Mouse (Mus musculus) olfactory bulb, adult 2 months (tissue): Measurements from ENCODE around the gene Cxcl9.

Experiments
- CTCF ChIP-seq: fragments of 200-500 bp; IDR thresholded peaks from 2 replicates; pipeline ENCODE4 v1.5.1; 2012; ENCODE audit warnings: low read depth, mild to moderate bottlenecking, low read length, moderate library complexity; ENCODE audit not compliant: insufficient read depth
- POLR2A ChIP-seq: fragments of 200-500 bp; IDR thresholded peaks from 2 replicates; pipeline ENCODE4 v1.6.1; 2012; ENCODE audit warnings: mild to moderate bottlenecking, low read depth, low read length, moderate library complexity; ENCODE audit not compliant: insufficient read depth

- TF ChIP-seq CTCF (no peak), POLR2A (no peak)
Observed at GRCm38 (mm10) chr5:92332359-92332840, 4.5 kb upstream of the Cxcl9 start.
